Mouse (Mus musculus) CD4-positive, CD25-positive, alpha-beta regulatory T cell, adult 4 months (primary cell): Measurements from ENCODE around the gene Large1. TPM values are rescaled to one million over a fixed set of nuclear protein-coding genes. Genes with fewer than 3 reads are reported as not detected.
"Not testable (repeated sequence)": the region's sequence is repeated elsewhere in the genome, so short reads cannot be mapped to it uniquely, and the experiment has no call there.

ENCODE experiments used
- ATAC-seq: one replicate; pipeline ENCODE4 v1.8.0; 2017
- polyA plus RNA-seq, 2 experiments: library from polyadenylated mRNA; unstranded; fragments of 100-300 nt; shearing (Covaris generic); gene quantifications; one replicate each; pipeline ENCODE4 v1.2.1; 2017

Gene Large1
- polyA plus RNA-seq, 2 experiments from 2014 or later: 0.32 TPM; not detected in 1

- no peak for ATAC-seq
Observed at GRCm38 (mm10) chr8:73161564-73161963, 191.8 kb downstream of the Large1 start.

- ATAC-seq: no peak
Observed at GRCm38 (mm10) chr8:73160945-73161344, 192.4 kb downstream of the Large1 start.

GRCm38 (mm10) chr8:73147236-73147635, 206.1 kb downstream of the Large1 start:
- no peak for ATAC-seq

GRCm38 (mm10) chr8:73142660-73143395, 210.5 kb downstream of the Large1 start:
- no peak for ATAC-seq

- no peak for ATAC-seq
Observed at GRCm38 (mm10) chr8:73135397-73135796, 217.9 kb downstream of the Large1 start.

GRCm38 (mm10) chr8:73132080-73132479, 221.3 kb downstream of the Large1 start:
- ATAC-seq: no peak

- ATAC-seq: no peak
Observed at GRCm38 (mm10) chr8:73123864-73124499, 229.4 kb downstream of the Large1 start.

- no peak for ATAC-seq
Observed at GRCm38 (mm10) chr8:73112332-73112895, 240.9 kb downstream of the Large1 start.

- no peak for ATAC-seq
Observed at GRCm38 (mm10) chr8:73104089-73104488, 249.3 kb downstream of the Large1 start.

GRCm38 (mm10) chr8:73101069-73101468, 252.3 kb downstream of the Large1 start:
- no peak for ATAC-seq

GRCm38 (mm10) chr8:73100607-73101006, 252.7 kb downstream of the Large1 start:
- ATAC-seq: not testable (repeated sequence)

- ATAC-seq: no peak
Observed at GRCm38 (mm10) chr8:73099542-73099941, 253.8 kb downstream of the Large1 start.

- no peak for ATAC-seq
Observed at GRCm38 (mm10) chr8:73096952-73097351, 256.4 kb downstream of the Large1 start.

- ATAC-seq: not testable (repeated sequence)
Observed at GRCm38 (mm10) chr8:73077746-73078145, 275.6 kb downstream of the Large1 start.

GRCm38 (mm10) chr8:73061410-73061809, 291.9 kb downstream of the Large1 start:
- no peak for ATAC-seq

GRCm38 (mm10) chr8:73054726-73055125, 298.6 kb downstream of the Large1 start:
- ATAC-seq: no peak

- no peak for ATAC-seq
Observed at GRCm38 (mm10) chr8:73053878-73054277, 299.5 kb downstream of the Large1 start.

- ATAC-seq: no peak
Observed at GRCm38 (mm10) chr8:73052414-73052813, 300.9 kb downstream of the Large1 start.

- no peak for ATAC-seq
Observed at GRCm38 (mm10) chr8:73048136-73048535, 305.2 kb downstream of the Large1 start.

- ATAC-seq: no peak
Observed at GRCm38 (mm10) chr8:73029787-73030186, 323.6 kb downstream of the Large1 start.

GRCm38 (mm10) chr8:73018241-73018640, 335.1 kb downstream of the Large1 start:
- no peak for ATAC-seq

- ATAC-seq: no peak
Observed at GRCm38 (mm10) chr8:73017601-73018000, 335.7 kb downstream of the Large1 start.

GRCm38 (mm10) chr8:73016303-73016702, 337.0 kb downstream of the Large1 start:
- ATAC-seq: no peak

- no peak for ATAC-seq
Observed at GRCm38 (mm10) chr8:73007489-73007888, 345.9 kb downstream of the Large1 start.
